Mouse (Mus musculus) c-Kit-positive CD71-negative TER-119-negative erythroid progenitor cells, embryonic 14.5 days (primary cell): ENCODE results near the gene Cpsf4.
"Not testable (repeated sequence)": the region's sequence is repeated elsewhere in the genome, so short reads cannot be mapped to it uniquely, and the experiment has no call there.

ENCODE experiments used
- DNase-seq: peaks from one replicate; pipeline ENCODE4 v3.0.0-alpha.2; 2013; ENCODE audit warnings: low read depth

Cpsf4 gene

DNA sequence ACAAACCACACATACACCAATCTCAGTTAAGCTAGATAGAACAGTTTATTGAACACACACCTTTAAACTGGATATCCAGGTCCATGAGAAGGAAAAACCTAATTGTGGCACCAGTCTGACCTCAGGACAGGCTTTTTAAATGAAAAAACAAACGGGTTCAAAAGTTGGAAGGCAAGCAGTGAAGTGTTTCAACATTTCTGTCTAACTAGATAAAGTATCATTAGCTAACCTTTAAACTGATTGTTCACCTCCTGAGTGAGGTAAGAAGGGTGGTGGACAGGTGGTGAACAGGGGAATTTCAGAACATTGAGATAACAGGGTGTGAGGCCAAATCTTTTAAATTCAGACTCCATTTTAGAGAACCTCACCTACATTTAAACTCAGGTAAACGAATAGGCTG lies 59.4 kb downstream of the Cpsf4 start:
- no peak for DNase-seq

DNA sequence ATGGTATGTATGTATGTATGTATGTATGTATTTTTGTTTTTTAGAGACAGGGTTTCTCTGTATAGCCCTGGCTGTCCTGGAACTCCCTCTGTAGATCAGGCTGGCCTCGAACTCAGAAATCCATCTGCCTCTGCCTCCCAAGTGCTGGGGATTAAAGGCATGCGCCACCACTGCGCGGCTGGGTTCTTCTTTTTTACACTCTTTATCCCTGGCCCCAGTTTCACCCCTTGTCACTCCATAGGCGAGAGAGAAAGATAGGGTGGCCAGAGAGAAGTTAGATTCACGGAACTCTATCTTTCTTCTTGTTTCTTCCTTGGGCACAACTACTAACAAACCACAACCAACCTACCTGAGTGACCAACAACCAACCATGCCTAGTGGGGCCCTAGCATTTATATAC lies 62.3 kb downstream of the Cpsf4 start:
- not testable (repeated sequence) for DNase-seq

DNA sequence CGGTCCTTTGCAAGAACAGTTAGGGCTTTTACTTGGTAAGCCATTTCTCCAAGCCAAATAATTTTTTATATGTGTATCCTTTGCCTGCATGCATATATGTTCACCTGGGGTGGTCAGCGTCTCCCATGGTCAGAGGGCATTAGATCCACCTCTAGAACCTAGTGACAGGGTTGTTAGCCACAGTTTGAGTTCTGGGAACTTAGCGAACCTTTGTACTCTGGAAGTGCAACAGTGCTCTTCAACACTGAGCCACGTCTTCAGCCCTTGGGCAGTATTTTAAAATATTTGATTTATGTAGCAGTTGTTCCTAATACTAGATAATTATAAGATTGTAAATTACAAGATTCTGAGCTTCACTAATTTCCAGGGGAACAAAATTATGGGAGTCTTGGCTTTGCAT lies 63.6 kb downstream of the Cpsf4 start:
- DNase-seq: no peak

DNA sequence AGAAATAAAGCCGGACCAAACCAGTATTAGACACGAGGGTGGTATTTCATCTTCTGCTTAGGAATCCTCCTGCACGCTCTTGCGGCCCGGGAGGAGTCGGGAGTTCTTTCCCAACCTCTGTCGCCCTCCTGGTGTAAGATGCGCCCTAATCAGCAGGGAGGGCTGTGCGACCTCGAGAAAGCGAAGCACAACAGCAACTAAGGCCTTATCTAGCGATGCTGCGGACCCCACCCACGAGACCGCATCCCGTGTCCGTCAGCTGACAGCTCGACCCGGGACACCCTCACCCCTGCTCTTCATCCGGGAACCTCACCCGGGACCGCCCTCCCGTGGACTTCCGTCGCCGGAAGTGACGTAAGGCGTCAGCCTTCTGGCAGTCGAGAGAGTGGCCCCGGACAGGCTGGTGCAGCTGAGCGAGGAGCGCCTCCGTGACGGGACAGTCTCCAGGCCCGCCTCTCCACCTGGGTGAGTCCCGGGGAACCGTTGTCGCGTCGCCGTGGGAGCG lies 64.4 kb downstream of the Cpsf4 start, which contains the start of gene Zfp655:
Zfp655 (plus strand) TSS at position 349 of the 505 bp plus-strand sequence.
- peak; percentile 92 for DNase-seq
